Mouse (Mus musculus) kidney, adult 2 months (tissue): ENCODE data around the gene Ankdd1b.

Experiments
- CTCF ChIP-seq: fragments of 200-500 bp; conservative IDR thresholded peaks from 2 replicates; pipeline ENCODE4 v1.5.1; 2011; ENCODE audit warnings: low read depth, mild to moderate bottlenecking, control low read depth, low read length, moderate library complexity, mixed read lengths; ENCODE audit not compliant: insufficient read depth, insufficient read length
- POLR2A ChIP-seq: fragments of 200-500 bp; IDR thresholded peaks from one replicate; pipeline ENCODE4 v1.6.1; 2011; ENCODE audit warnings: low read depth, low read length, control low read depth

- no peak for TF ChIP-seq POLR2A
- no peak for TF ChIP-seq CTCF
Measured at GRCm38 (mm10) chr13:96457566-96457965, 13.4 kb downstream of the Ankdd1b start.
